Mouse (Mus musculus): ENCODE data around the gene Vil1.

Vil1 gene

GRCm38 (mm10) chr1:74408589-74409504, at the start of gene Vil1:
TSS of gene Vil1 (plus strand) at chr1:74409376.
- in situ Hi-C loops (cut with MseI, MboI): no loop called here

DNA sequence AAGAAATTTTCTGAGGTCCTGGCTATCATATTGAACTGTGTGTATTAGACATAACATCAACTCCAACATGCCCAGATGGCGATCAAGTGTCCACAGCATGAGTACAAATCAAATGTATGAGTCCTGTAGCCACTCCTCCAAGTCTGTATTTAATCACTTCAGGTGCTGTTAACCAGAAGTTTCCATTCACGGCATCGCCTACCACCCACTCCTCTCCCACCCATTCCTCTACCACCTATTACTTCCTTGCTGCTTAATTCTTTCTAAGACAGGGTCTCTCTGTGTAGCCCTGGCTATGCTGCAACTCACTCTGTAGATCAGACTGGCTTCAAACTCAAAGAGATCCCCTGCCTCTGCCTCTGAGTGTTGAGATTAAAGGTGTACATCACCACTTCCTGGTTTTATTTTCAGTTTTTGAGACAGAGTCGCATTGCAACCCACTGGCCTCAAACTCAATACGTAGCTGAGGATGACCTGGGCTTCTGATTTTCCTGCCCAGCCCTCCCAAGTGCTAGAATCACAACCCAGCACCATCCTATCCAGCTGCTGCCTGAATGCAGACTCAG, 49.1 kb upstream of the Vil1 start:
- in situ Hi-C loops (cut with MseI, MboI): loop anchor here in 1 of 2 experiments (10.0 kb wide), 2 partner anchors 45 to 155 kb away; no protein-coding TSS in a partner anchor

DNA sequence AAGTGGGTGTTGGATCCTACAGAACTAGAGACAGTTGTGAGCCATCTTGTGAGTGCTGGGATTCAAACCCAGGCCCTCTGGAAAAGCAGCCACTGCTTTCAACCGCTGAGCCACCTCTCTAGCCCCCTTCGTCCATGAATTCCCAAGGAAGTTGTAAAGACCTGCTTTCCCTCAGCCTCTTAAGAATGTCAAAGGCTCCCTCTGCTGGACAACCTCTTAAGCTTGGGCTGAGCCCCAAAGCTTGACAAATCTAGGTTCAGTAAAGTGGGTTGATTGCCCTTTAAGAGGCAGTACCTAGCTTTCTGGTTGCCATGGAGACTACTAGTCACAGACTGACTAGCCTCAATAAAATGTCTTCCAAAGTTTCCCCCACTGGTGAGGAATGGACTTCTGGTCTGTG, 47.4 kb upstream of the Vil1 start, which contains the start of gene Catip:
TSS of gene Catip (plus strand) at position 297 of the 400 bp plus-strand sequence.
- in situ Hi-C loops (cut with MseI, MboI): loop anchor here in 1 of 2 experiments (10.0 kb wide), 2 partner anchors 47 to 157 kb away; no protein-coding TSS in a partner anchor

DNA sequence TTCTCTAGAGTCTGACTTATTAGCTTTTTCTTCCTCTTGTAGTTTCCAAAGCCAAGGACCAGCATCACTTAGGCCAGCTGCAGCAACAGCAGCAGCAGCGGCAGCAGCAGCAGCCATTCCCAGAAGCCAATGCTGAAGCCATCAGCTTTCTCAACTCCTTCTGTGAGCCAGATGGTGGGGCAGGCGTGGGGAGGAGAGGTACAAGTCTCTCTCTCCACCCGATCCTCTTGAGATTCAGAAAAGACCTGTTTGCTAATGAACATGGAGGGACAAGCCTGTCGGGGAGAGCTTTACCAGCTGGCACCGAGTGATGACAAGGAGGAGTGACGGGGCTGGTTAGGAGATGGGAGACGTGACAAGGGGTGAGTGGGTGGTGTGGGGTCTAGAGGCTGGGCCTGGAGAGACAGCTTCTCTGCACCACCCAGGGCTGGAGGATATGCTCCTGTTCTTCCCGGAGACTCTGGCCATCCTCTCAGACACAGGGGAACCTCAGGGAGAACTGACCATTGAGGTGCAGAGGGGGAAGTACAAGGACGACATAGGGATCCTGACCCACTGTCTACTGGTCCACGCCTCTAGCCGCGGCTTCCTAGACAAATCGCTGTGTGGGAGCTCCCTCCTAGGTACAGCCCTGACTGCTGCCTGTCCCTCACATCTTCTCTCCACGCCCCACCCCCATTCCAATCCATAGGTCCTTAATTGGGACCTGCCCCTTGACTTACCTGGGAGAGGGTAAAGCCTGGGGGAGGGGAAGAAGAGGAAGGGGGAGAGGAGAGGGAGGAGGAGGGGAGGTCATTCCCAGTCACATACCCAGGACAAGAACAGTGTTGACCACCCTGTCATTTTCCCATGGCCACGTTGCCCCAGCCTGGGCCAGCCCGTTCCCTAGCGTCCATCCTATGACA, 46.6 kb upstream of the Vil1 start:
- in situ Hi-C loops (cut with MseI, MboI): loop anchor here in 1 of 2 experiments (10.0 kb wide), 2 partner anchors 48 to 158 kb away; no protein-coding TSS in a partner anchor

- in situ Hi-C loops (cut with MseI, MboI): loop anchor here in 1 of 2 experiments (10.0 kb wide), 2 partner anchors 49 to 159 kb away; no protein-coding TSS in a partner anchor
Measured at GRCm38 (mm10) chr1:74363437-74363836, 45.7 kb upstream of the Vil1 start.

GRCm38 (mm10) chr1:74364270-74364669, 44.9 kb upstream of the Vil1 start:
- in situ Hi-C loops (cut with MseI, MboI): loop anchor here in 1 of 2 experiments (10.0 kb wide), 2 partner anchors 49 to 159 kb away; no protein-coding TSS in a partner anchor

DNA sequence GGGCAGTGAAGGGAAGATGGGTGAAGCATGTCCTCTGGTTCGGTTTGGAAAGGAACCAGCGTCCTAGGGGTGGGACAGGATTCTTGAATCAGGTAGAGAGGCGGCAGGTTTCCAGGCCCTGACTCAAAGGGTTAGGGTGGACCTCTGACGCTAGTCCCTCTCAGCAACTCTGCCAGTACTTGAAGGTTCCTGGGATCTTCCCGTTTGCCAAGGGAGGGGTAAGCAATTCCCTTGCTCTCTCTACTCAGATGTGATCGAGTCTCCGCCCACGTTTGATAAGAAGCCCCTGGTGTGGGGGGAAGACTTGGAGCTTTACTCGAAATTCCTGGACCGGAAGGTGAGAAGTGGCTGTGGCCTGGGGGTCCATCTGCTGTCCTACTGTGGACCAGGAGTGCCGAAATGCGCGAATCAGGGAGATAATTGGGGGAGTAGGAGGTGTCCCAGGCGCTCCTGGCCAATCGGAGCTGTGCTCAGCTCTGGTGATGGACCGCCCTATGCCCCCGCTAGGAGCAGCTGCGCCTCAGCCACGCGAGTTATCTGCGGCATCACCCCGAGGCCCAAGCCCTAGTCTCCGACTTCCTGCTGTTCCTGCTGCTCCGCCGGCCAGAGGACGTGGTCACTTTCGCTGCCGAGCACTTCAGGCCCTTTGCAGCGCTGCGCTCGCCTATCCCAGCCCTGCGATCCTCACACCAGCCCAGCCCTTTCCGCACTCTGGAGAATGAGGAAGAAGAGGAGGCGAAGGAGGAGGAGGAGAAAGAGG, 41.1 kb upstream of the Vil1 start:
- in situ Hi-C loops (cut with MseI, MboI): loop anchor here in 1 of 2 experiments (10.0 kb wide), 2 partner anchors 53 to 163 kb away; no protein-coding TSS in a partner anchor

DNA sequence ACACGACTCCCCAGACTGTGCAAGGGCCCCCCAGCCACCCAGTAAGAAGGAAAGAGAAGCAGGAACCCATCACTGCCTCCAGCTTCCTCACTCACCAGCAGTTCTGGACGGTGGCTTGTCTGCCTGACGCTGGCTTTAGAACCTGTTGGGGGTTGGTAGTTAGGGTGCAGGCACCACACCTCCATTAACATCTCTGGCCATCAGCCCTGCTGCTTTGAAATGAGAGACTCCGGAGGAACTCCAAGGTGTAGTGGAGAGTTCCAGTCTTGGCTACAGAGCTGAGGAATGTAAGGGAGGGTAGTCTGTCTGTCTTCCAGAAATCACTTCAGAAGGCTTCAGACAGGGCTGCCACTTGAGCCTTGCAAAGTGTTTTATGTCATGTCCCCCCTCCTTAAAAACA, 39.1 kb upstream of the Vil1 start:
- in situ Hi-C loops (cut with MseI, MboI): no loop called here

- in situ Hi-C loops (cut with MseI, MboI): no loop called here
Measured at GRCm38 (mm10) chr1:74373372-74373771, 35.8 kb upstream of the Vil1 start.

- in situ Hi-C loops (cut with MseI, MboI): no loop called here
Measured at GRCm38 (mm10) chr1:74374980-74375379, 34.2 kb upstream of the Vil1 start, which contains the start of gene Slc11a1. TSS of gene Slc11a1 (plus strand) at chr1:74375195.

DNA sequence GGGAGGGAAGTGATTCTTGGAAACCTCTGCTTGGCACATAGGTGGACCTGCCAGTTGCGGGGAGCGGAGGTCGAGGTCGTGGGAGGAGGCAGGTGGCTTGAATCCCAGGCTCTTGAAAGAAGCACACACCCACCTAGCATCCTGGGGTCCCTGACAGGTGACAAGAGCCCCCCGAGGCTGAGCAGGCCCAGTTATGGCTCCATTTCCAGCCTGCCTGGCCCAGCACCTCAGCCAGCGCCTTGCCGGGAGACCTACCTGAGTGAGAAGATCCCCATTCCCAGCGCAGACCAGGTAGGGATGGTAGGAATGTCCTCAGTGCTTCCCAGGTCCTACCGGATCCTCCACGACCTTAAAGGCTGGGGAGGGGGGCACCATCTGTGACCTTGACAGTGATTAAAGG, 33.6 kb upstream of the Vil1 start:
- in situ Hi-C loops (cut with MseI, MboI): no loop called here

- in situ Hi-C loops (cut with MseI, MboI): no loop called here
Measured at GRCm38 (mm10) chr1:74376396-74376795, 32.8 kb upstream of the Vil1 start.

DNA sequence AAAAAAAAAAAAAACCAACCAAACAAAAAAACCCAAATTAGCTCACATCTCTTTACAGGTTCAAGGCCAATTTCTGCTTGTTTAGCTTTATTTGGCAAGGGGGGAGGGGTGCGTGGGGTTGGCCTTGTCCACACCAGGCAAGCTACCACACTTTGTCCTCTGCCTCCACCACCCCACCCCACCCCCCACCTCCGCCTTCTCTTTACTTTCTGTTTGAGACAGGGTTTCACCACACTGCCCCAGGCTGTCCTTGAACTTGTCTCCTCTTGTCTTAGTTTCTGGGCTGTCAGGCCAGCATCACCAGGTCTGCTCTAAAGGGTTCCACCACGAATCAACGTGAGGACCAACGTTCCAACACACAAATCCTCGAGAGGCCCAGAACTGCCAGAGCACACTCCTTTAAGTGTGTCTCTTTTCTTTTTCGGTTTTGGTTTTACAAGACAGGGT, 30.1 kb upstream of the Vil1 start:
- in situ Hi-C loops (cut with MseI, MboI): no loop called here

- in situ Hi-C loops (cut with MseI, MboI): no loop called here
Measured at GRCm38 (mm10) chr1:74380484-74380883, 28.7 kb upstream of the Vil1 start.

DNA sequence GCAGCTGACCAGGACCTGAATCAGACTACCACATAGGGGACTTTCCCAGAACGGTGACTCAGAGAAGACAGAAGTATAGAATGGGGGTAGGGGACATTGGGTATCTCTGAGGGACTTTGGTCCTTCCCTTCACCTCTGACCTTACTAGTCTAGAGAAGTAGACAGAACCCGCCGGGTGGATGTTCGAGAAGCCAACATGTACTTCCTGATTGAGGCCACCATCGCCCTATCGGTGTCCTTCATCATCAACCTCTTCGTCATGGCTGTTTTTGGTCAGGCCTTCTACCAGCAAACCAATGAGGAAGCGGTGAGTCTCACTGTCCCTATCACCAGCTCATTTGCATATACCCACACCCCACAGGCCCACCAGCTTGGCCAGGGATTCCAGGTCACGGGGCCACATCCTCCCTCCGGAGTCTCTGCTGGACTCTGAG, 27.6 kb upstream of the Vil1 start:
- in situ Hi-C loops (cut with MseI, MboI): no loop called here

- in situ Hi-C loops (cut with MseI, MboI): no loop called here
Measured at GRCm38 (mm10) chr1:74383385-74383784, 25.8 kb upstream of the Vil1 start.

DNA sequence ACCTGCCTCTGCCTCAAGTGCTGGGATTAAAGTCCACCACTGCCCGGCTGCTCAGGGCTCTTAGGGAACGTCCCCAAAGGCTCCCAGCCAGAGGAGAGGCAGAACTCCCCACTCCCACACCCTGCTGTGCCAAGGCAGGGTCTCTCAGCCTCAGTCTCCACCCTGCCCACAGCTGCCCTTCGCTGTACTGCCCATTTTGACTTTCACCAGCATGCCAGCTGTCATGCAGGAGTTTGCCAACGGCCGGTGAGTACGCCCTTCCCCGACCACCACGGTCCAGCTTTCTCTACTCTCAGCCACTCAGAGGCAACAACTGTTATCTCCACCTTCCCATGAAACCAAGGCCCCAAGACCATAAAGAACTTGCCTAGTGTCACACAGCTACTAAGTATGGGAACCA, 24.7 kb upstream of the Vil1 start:
- in situ Hi-C loops (cut with MseI, MboI): no loop called here

DNA sequence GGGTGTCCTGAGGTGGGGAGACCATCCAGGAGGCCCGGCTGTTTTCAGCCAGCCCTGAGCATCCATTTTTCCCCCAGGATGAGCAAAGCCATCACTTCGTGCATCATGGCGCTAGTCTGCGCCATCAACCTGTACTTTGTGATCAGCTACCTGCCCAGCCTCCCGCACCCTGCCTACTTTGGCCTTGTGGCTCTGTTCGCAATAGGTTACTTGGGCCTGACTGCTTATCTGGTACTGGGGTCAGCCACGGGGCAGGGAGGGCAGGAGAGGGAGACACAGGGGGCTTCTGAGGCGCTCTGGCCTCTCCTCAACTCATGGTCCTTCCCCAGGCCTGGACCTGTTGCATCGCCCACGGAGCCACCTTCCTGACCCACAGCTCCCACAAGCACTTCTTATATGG, 24.1 kb upstream of the Vil1 start:
- in situ Hi-C loops (cut with MseI, MboI): no loop called here

DNA sequence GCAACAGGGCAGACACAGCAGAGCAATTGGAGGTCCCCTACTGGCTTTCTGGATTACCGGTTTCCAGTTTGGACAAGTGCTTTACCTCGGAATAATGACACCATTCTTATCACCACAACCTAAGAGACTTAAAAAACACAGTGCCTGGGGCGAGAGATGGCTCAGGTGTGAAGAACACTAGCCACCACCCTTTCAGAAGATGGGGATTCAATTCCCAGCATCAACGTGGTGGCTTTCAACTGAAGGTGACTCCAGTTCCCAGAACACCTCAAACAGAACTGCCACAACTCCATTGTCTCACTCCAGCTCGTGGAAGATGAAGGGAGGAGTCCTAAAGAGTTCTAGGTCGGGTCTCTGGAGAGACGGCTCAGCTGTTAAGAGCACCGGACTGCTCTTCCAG, 23.6 kb upstream of the Vil1 start:
- in situ Hi-C loops (cut with MseI, MboI): no loop called here

- in situ Hi-C loops (cut with MseI, MboI): no loop called here
Measured at GRCm38 (mm10) chr1:74386363-74386713, 22.8 kb upstream of the Vil1 start.

All from mouse trophoblast stem cell (cell line).